8 mouse cellular contexts compared by ENCODE assay signal in genomic region chr1:180568248-180568647, GRCm38 (mm10). TPM values are rescaled to one million over a fixed set of nuclear protein-coding genes. Genes with fewer than 3 reads are reported as not detected.
DNase-seq lines count a peak whose midpoint lies in the region; ATAC-seq and TF ChIP-seq lines count a peak whose summit lies in the region.

No protein-coding gene starts in this region.

- TF ChIP-seq EP300 in heart, adult 2 months (IDR thresholded peaks at IDR 0.05; ENCODE audit: insufficient read depth, low read depth, low read length), result no peak

- 43% methylated on average over 7 of the region's 7 CpGs for WGBS in heart, adult 2 months
- WGBS in heart, embryonic 16.5 days, result 42% methylated on average over 7 of the region's 7 CpGs
- 40% methylated on average over 7 of the region's 7 CpGs for WGBS in midbrain, embryonic 10.5 days
- 64% methylated on average over 7 of the region's 7 CpGs for WGBS in thymus, adult 2 months

- peaks cover 4% of the 10 kb centered on the region; the same call in 1 of the 2 replicates for H3K79me2 ChIP-seq in heart, adult 2 months (replicated peaks; ENCODE audit: control insufficient read depth, insufficient read depth, low read length)

- no peaks in the 10 kb centered on the region for H3K27me3 ChIP-seq in heart, adult 2 months (ENCODE audit: control insufficient read depth, insufficient read depth, low read length)
- H3K27me3 ChIP-seq in heart, embryonic 16.5 days (ENCODE audit: control insufficient read depth, insufficient read depth, low read length), result no peaks in the 10 kb centered on the region
- no peaks in the 10 kb centered on the region for H3K27me3 ChIP-seq in midbrain, embryonic 10.5 days (ENCODE audit: low read depth, poor library complexity, severe bottlenecking)
- no peaks in the 10 kb centered on the region for H3K27me3 ChIP-seq in thymus, adult 2 months (ENCODE audit: control insufficient read depth, insufficient read depth, low read length)

- intact Hi-C loops in heart, adult 2 months (cut with DNase I), result loop anchor here (5.0 kb wide), 2 partner anchors 74 to 311 kb away; partner anchors contain the start of gene Lin9
- intact Hi-C loops in heart, postnatal 36 days (cut with DNase I), result no loop called here

- TF ChIP-seq POLR2A in heart, adult 2 months (IDR thresholded peaks at IDR 0.05; ENCODE audit: insufficient read depth, low read depth, low read length), result no peak
- no peak for TF ChIP-seq POLR2A in thymus, adult 2 months (IDR thresholded peaks at IDR 0.05; ENCODE audit: control insufficient read depth, extremely low read depth, insufficient read depth, low read length, poor library complexity)

- no peak for ATAC-seq in heart, embryonic 16.5 days (replicated peaks; ENCODE audit: extremely low read depth, insufficient read depth, low FRiP score)

- H3K27ac ChIP-seq in heart, adult 2 months, result peak overlapping the region; percentile 70
- H3K27ac ChIP-seq in heart, embryonic 16.5 days (ENCODE audit: low read length), result peak overlapping the region; percentile 52
- H3K27ac ChIP-seq in midbrain, embryonic 10.5 days (replicated peaks), result peak overlapping the region; percentile 97
- no peak overlapping the region for H3K27ac ChIP-seq in thymus, adult 2 months (ENCODE audit: control insufficient read depth, insufficient read depth, low read length)

- no peak for TF ChIP-seq CTCF in heart, adult 2 months (IDR thresholded peaks at IDR 0.05)
- no peak for TF ChIP-seq CTCF in thymus, adult 2 months (IDR thresholded peaks at IDR 0.05; ENCODE audit: borderline replicate concordance, control insufficient read depth, extremely low read depth, insufficient read depth, low read length, poor library complexity)

- H3K4me3 ChIP-seq in heart, adult 2 months, result peak overlapping the region; percentile 86
- peak overlapping the region; percentile 90 for H3K4me3 ChIP-seq in heart, embryonic 16.5 days (ENCODE audit: low read length)
- peak overlapping the region; percentile 95 for H3K4me3 ChIP-seq in midbrain, embryonic 10.5 days
- no peak overlapping the region; the same call in 1 of the 2 replicates for H3K4me3 ChIP-seq in thymus, adult 2 months (ENCODE audit: control insufficient read depth, insufficient read depth, low read length)

- H3K4me2 ChIP-seq in heart, embryonic 16.5 days (ENCODE audit: low read depth, low read length), result peak overlapping the region; percentile 77

- no peaks in the 10 kb centered on the region for H3K9me3 ChIP-seq in heart, embryonic 16.5 days (replicated peaks; ENCODE audit: control insufficient read depth, low read length)
- H3K9me3 ChIP-seq in midbrain, embryonic 10.5 days (replicated peaks), result peaks cover 12% of the 10 kb centered on the region; the same call in 1 of the 2 replicates

- H3K36me3 ChIP-seq in heart, adult 2 months (ENCODE audit: control insufficient read depth, insufficient read depth, low read length), result no peaks in the 10 kb centered on the region
- no peaks in the 10 kb centered on the region for H3K36me3 ChIP-seq in heart, embryonic 16.5 days (ENCODE audit: control insufficient read depth, insufficient read depth)
- H3K36me3 ChIP-seq in midbrain, embryonic 10.5 days, result peaks cover 26% of the 10 kb centered on the region
- no peaks in the 10 kb centered on the region for H3K36me3 ChIP-seq in thymus, adult 2 months (ENCODE audit: control insufficient read depth, insufficient read depth, low read length)

- DNase-seq in heart, adult 2 months, result no peak
- no peak for DNase-seq in heart, postnatal 36 days
- DNase-seq in ES-CJ7 (ENCODE audit: low read depth, low spot score), result peak; percentile 52
- DNase-seq in midbrain, embryonic 10.5 days (ENCODE audit: low spot score), result no peak
- no peak for DNase-seq in urinary bladder, adult 2 months (ENCODE audit: low spot score)
- no peak for DNase-seq in thymus, postnatal 14 days
- DNase-seq in thymus, adult 2 months, result no peak

- peaks cover 9% of the 10 kb centered on the region for H3K4me1 ChIP-seq in heart, adult 2 months (ENCODE audit: control insufficient read depth, insufficient read depth, low read length)
- H3K4me1 ChIP-seq in heart, embryonic 16.5 days (ENCODE audit: control insufficient read depth, insufficient read depth, low read length), result peaks cover 29% of the 10 kb centered on the region
- peaks cover 27% of the 10 kb centered on the region for H3K4me1 ChIP-seq in midbrain, embryonic 10.5 days
- peaks cover 17% of the 10 kb centered on the region for H3K4me1 ChIP-seq in thymus, adult 2 months (replicated peaks; ENCODE audit: control insufficient read depth, insufficient read depth, low read length)

- H3K9ac ChIP-seq in heart, adult 2 months (ENCODE audit: low read depth, low read length), result peak overlapping the region; percentile 23; the same call in 1 of the 2 replicates
- peak overlapping the region; percentile 50 for H3K9ac ChIP-seq in heart, embryonic 16.5 days (ENCODE audit: low read length)

RNA-seq across cellular contexts. Expression of gene Parp1, which starts 0.5 kb away (rescaled TPM):
- 10 to 100 TPM; 56.9 to 60.2 TPM for total RNA-seq in heart, adult 2 months (2021)
- 19.5 and 31.9 TPM in 2 replicates for polyA plus RNA-seq in heart, adult 2 months (2012; rRNA removed)
- total RNA-seq in heart, postnatal 36 days (2021), result 10 to 100 TPM; 61.6 to 73.8 TPM
- 88.3 and 88.7 TPM in 2 replicates for polyA plus RNA-seq in heart, embryonic 16.5 days (2015; fragmentation: Nextera tagmentation; extraction: Ambion mirVana)
- 301 and 311 TPM in 2 replicates for polyA plus RNA-seq in midbrain, embryonic 10.5 days (2016; fragmentation: Nextera tagmentation; extraction: Ambion mirVana)
- 43.7 and 45.7 TPM in 2 replicates for polyA plus RNA-seq in urinary bladder, adult 2 months (2012; rRNA removed)
- 49.6 and 57.3 TPM in 2 replicates for polyA plus RNA-seq in thymus, adult 2 months (2012; rRNA removed)
